Mouse (Mus musculus): Measurements from ENCODE around the gene D930048N14Rik. TPM values are rescaled to one million over a fixed set of nuclear protein-coding genes. Genes with fewer than 3 reads are reported as not detected.

D930048N14Rik gene
- total and polyA plus RNA-seq, 3 experiments, result 0.39 to 2.1 TPM; not detected in 1

- TF ChIP-seq POLR2A (IDR thresholded peaks at IDR 0.05; ENCODE audit: control insufficient read depth in 1 of 2, insufficient read depth in 1 of 2, low read depth in 1 of 2, low read length in 2 of 2, poor library complexity in 1 of 2) (peak; percentile 69 to 98), E2F4 (IDR thresholded peaks at IDR 0.05; ENCODE audit: borderline replicate concordance, low read depth, low read length) (peak; percentile 31)
These were observed 31.2 kb upstream of the D930048N14Rik start, which contains the start of gene Nhp2 (continued) for GRCm38 (mm10) chr11:51619409-51620060.

- Histone ChIP-seq H3K4me3 (ENCODE audit: control insufficient read depth in 1 of 2, insufficient read depth in 1 of 2, low read depth in 2 of 2, low read length in 2 of 2) (peak overlapping the region; percentile 78 to 89), H3K36me3 (ENCODE audit: control insufficient read depth in 1 of 2, insufficient read depth in 2 of 2, low read length in 2 of 2) (peaks cover 11 to 39% of the 10 kb centered on the region in 2 experiments), H3K27me3 (ENCODE audit: control insufficient read depth in 1 of 2, insufficient read depth in 2 of 2, low read length in 2 of 2) (no peaks in the 10 kb centered on the region), H3K9me3 (replicated peaks; ENCODE audit: insufficient read depth, low read length) (no peaks in the 10 kb centered on the region), H3K4me1 (ENCODE audit: control insufficient read depth in 1 of 2, insufficient read depth in 2 of 2, low read length in 2 of 2) (peaks cover 8 to 34% of the 10 kb centered on the region in 2 experiments), H3K9ac (ENCODE audit: control insufficient read depth, low read depth, low read length, poor library complexity, severe bottlenecking) (peak overlapping the region; percentile 89), H3K27ac (ENCODE audit: control insufficient read depth, low read depth, low read length) (peak overlapping the region; percentile 57), H3K79me2 (ENCODE audit: control insufficient read depth, insufficient read depth, low read length, poor library complexity) (peaks cover 33% of the 10 kb centered on the region)
- no peak for DNase-seq (ENCODE audit: low read depth, low spot score)
- TF ChIP-seq UBTF (IDR thresholded peaks at IDR 0.05; ENCODE audit: borderline replicate concordance, insufficient read depth, low read depth, low read length) (no peak), CHD1 (IDR thresholded peaks at IDR 0.05; ENCODE audit: low read depth, low read length) (peak; percentile 95; the same call in 1 of the 2 replicates), KAT2A (conservative IDR thresholded peaks at IDR 0.05; ENCODE audit: low read depth, low read length) (0 out of 2 replicates have a peak, but pooled peaks have one; percentile 1), NRF1 (IDR thresholded peaks at IDR 0.05; ENCODE audit: insufficient read depth, low read depth, low read length, poor library complexity, severe bottlenecking) (0 out of 2 replicates have a peak, but pooled peaks have one; percentile 3)
These were observed 30.7 kb upstream of the D930048N14Rik start for GRCm38 (mm10) chr11:51620084-51620483.

GRCm38 (mm10) chr11:51621776-51622175, 29.0 kb upstream of the D930048N14Rik start:
- Histone ChIP-seq H3K4me1 (ENCODE audit: control insufficient read depth in 1 of 2, insufficient read depth in 2 of 2, low read length in 2 of 2) (peaks cover 6 to 38% of the 10 kb centered on the region in 2 experiments; a peak in 3 of 4 replicates), H3K27ac (ENCODE audit: control insufficient read depth, low read depth, low read length) (no peak overlapping the region), H3K27me3 (ENCODE audit: control insufficient read depth in 1 of 2, insufficient read depth in 2 of 2, low read length in 2 of 2) (no peaks in the 10 kb centered on the region), H3K4me3 (ENCODE audit: control insufficient read depth in 1 of 2, insufficient read depth in 1 of 2, low read depth in 2 of 2, low read length in 2 of 2) (peak overlapping the region in 1 of 2 experiments; percentile 1; a peak in 1 of 4 replicates), H3K9ac (ENCODE audit: control insufficient read depth, low read depth, low read length, poor library complexity, severe bottlenecking) (peak overlapping the region; percentile 89), H3K79me2 (ENCODE audit: control insufficient read depth, insufficient read depth, low read length, poor library complexity) (peaks cover 33% of the 10 kb centered on the region), H3K36me3 (ENCODE audit: control insufficient read depth in 1 of 2, insufficient read depth in 2 of 2, low read length in 2 of 2) (peaks cover 11 to 43% of the 10 kb centered on the region in 2 experiments), H3K9me3 (replicated peaks; ENCODE audit: insufficient read depth, low read length) (no peaks in the 10 kb centered on the region)
- DNase-seq (ENCODE audit: low read depth, low spot score), result no peak
- TF ChIP-seq ETS1 (IDR thresholded peaks at IDR 0.05; ENCODE audit: low read depth, low read length) (no peak), GABPA (IDR thresholded peaks at IDR 0.05; ENCODE audit: low read depth, low read length) (no peak), MAX (IDR thresholded peaks at IDR 0.05; ENCODE audit: low read length) (no peak), ZC3H11A (IDR thresholded peaks at IDR 0.05; ENCODE audit: low read depth, low read length) (no peak), MYC (IDR thresholded peaks at IDR 0.05; ENCODE audit: low read depth, low read length) (no peak), POLR2A (IDR thresholded peaks at IDR 0.05; ENCODE audit: control insufficient read depth in 1 of 2, insufficient read depth in 1 of 2, low read depth in 1 of 2, low read length in 2 of 2, poor library complexity in 1 of 2) (no peak; a peak in 1 of 4 replicates), JUND (IDR thresholded peaks at IDR 0.05; ENCODE audit: low read depth, low read length) (no peak), POLR2AphosphoS2 (IDR thresholded peaks at IDR 0.05; ENCODE audit: low read length) (no peak), BHLHE40 (IDR thresholded peaks at IDR 0.05; ENCODE audit: borderline replicate concordance, low read depth, low read length) (no peak), POLR2AphosphoS5 (IDR thresholded peaks at IDR 0.05; ENCODE audit: borderline replicate concordance, low read depth, low read length) (no peak), GATA1 (IDR thresholded peaks at IDR 0.05; ENCODE audit: low read depth, low read length) (no peak), NELFE (IDR thresholded peaks at IDR 0.05; ENCODE audit: low read depth, low read length) (no peak), SMC3 (IDR thresholded peaks at IDR 0.05; ENCODE audit: low read depth, low read length) (no peak), ZMIZ1 (IDR thresholded peaks at IDR 0.05; ENCODE audit: low read depth, low read length) (no peak), USF1 (IDR thresholded peaks at IDR 0.05; ENCODE audit: low read depth, low read length) (no peak), MYB (IDR thresholded peaks at IDR 0.05; ENCODE audit: low read depth, low read length) (no peak), RCOR1 (IDR thresholded peaks at IDR 0.05; ENCODE audit: low read depth, low read length) (no peak), SIN3A (IDR thresholded peaks at IDR 0.05; ENCODE audit: low read length) (no peak), MXI1 (IDR thresholded peaks at IDR 0.05; ENCODE audit: low read depth, low read length) (no peak; the same call in 1 of the 2 replicates), TAL1 (IDR thresholded peaks at IDR 0.05; ENCODE audit: low read length) (no peak)
